Mouse (Mus musculus) spleen, adult 2 months (tissue): ENCODE data around the gene Ppt2. TPM values are rescaled to one million over a fixed set of nuclear protein-coding genes. Genes with fewer than 3 reads are reported as not detected.
A peak's percentile ranks its signal among the peaks of the same experiment; 100 is the strongest.

ENCODE experiments used
- DNase-seq, 2 experiments: peaks; one replicate each; pipeline versions ENCODE4 v3.0.0 to v3.0.0-alpha.2; 2012 to 2021; ENCODE audit warnings: low spot score in 2 of 2, low read depth in 1 of 2
- H3K27ac ChIP-seq: fragments of 200-500 bp; 2 replicates; pipeline ENCODE4 v1.5.1; 2012; ENCODE audit warnings: low read length, inconsistent platforms; ENCODE audit not compliant: insufficient read depth
- H3K27me3 ChIP-seq: fragments of 200-500 bp; 2 replicates; pipeline ENCODE4 v1.6.1; 2012; ENCODE audit warnings: mild to moderate bottlenecking, moderate library complexity, low read length, inconsistent platforms; ENCODE audit not compliant: control insufficient read depth, insufficient read depth
- H3K36me3 ChIP-seq: fragments of 200-500 bp; 2 replicates; pipeline ENCODE4 v1.6.1; 2012; ENCODE audit warnings: mild to moderate bottlenecking, low read length, inconsistent platforms; ENCODE audit not compliant: control insufficient read depth, insufficient read depth
- H3K4me1 ChIP-seq: fragments of 200-500 bp; 2 replicates; pipeline ENCODE4 v1.6.1; 2011; ENCODE audit warnings: inconsistent platforms; ENCODE audit not compliant: control insufficient read depth, insufficient read depth, insufficient read length
- H3K4me3 ChIP-seq: fragments of 200-500 bp; 2 replicates; pipeline ENCODE4 v1.5.1; 2011; ENCODE audit warnings: mild to moderate bottlenecking, inconsistent platforms; ENCODE audit not compliant: insufficient read depth, insufficient read length; ENCODE audit errors: extremely low read depth
- CTCF ChIP-seq: fragments of 200-500 bp; IDR thresholded peaks from 2 replicates; pipeline ENCODE4 v1.5.1; 2011; ENCODE audit warnings: mild to moderate bottlenecking, inconsistent platforms; ENCODE audit not compliant: insufficient read depth, insufficient read length, insufficient replicate concordance; ENCODE audit errors: extremely low read depth
- POLR2A ChIP-seq: fragments of 200-500 bp; IDR thresholded peaks from 2 replicates; pipeline ENCODE4 v1.6.1; 2011; ENCODE audit warnings: low read depth, low read length, inconsistent platforms
- WGBS: fragments of 180-500 bp; shearing (Covaris S2); methylation state at CpG from one replicate; pipeline ENCODE4 v1.1.7; 2018; 5-methylcytosine and 5-hydroxymethylcytosine counted together
- polyA plus RNA-seq: library from polyadenylated mRNA; depleted of rRNA; stranded (reverse); fragments of >200 nt; gene quantifications from 2 replicates; pipeline ENCODE4 v1.2.3, GENCODE M21; 2012

The Ppt2 gene
- polyA plus RNA-seq, 1 experiment = 36.3 TPM

DNA sequence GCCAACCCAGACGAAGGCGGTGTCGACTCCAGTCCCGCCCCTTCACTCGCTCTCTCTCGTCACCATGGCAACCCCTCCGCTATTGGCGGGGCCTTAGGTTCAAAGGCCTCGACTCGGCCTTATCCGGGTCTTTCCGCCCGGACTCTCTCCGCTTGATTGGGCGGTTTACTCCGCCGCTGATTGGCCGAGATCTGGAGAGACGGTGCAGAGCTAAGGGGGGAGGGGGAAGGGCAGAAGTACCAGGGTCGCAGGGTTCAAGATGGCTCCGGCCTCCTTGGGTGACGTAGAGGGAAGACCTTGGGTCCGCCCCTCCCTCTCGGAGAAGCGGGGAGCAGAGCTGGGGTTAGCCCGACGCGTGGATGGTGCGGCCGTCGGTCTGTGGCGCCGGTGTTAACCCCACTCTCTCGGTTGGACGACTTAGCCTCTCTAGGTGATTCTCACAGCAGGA, 24.2 kb downstream of the Ppt2 start, which contains the start of gene Agpat1:
TSS of gene Agpat1 (plus strand) at position 202 of the 448 bp plus-strand sequence.
- H3K27ac ChIP-seq = peak within 1 kb of the TSS; percentile 96
- DNase-seq = peak in 1 of 2 experiments; percentile 98
- under 1% methylated on average over 35 of the region's 35 CpGs for WGBS
- TF ChIP-seq CTCF (no peak), POLR2A (peak; percentile 70)
- H3K36me3 ChIP-seq = peaks cover 7% of the 10 kb centered on the region
- H3K4me1 ChIP-seq = peaks cover 33% of the 10 kb centered on the region; the same call in 1 of the 2 replicates
- H3K4me3 ChIP-seq = peak within 1 kb of the TSS; percentile 90
- no peaks in the 10 kb centered on the region for H3K27me3 ChIP-seq

GRCm38 (mm10) chr17:34603375-34604060, 24.8 kb downstream of the Ppt2 start, which contains the start of gene Rnf5:
Gene Rnf5, minus strand, starts transcription at chr17:34603690.
- peaks cover 30% of the 10 kb centered on the region; the same call in 1 of the 2 replicates for H3K4me1 ChIP-seq
- peak within 1 kb of the TSS; percentile 96 for H3K27ac ChIP-seq
- no peaks in the 10 kb centered on the region for H3K27me3 ChIP-seq
- no peak for TF ChIP-seq POLR2A
- no peak for TF ChIP-seq CTCF
- peak within 1 kb of the TSS; percentile 90 for H3K4me3 ChIP-seq
- H3K36me3 ChIP-seq = peaks cover 7% of the 10 kb centered on the region
- under 1% methylated on average over 30 of the region's 30 CpGs for WGBS
- peak; percentile 98 to 100 for DNase-seq

GRCm38 (mm10) chr17:34601796-34602195, 26.5 kb downstream of the Ppt2 start:
- TF ChIP-seq CTCF (no peak), POLR2A (no peak)
- Histone ChIP-seq H3K27ac (no peak overlapping the region), H3K4me3 (no peak overlapping the region), H3K27me3 (no peaks in the 10 kb centered on the region), H3K4me1 (peaks cover 19% of the 10 kb centered on the region; the same call in 1 of the 2 replicates), H3K36me3 (peaks cover 7% of the 10 kb centered on the region)
- no peak for DNase-seq
- 90% methylated on average over 12 of the region's 12 CpGs for WGBS

- Histone ChIP-seq H3K4me3 (no peak overlapping the region), H3K27ac (no peak overlapping the region), H3K36me3 (peaks cover 21% of the 10 kb centered on the region), H3K4me1 (peaks cover 11% of the 10 kb centered on the region; the same call in 1 of the 2 replicates), H3K27me3 (no peaks in the 10 kb centered on the region)
- 86% methylated on average over 9 of the region's 9 CpGs for WGBS
- no peak for DNase-seq
- TF ChIP-seq CTCF (no peak), POLR2A (no peak)
Measured at GRCm38 (mm10) chr17:34599891-34600290, 28.4 kb downstream of the Ppt2 start.

GRCm38 (mm10) chr17:34597566-34598095, 30.7 kb downstream of the Ppt2 start, which contains the start of gene Ager:
Gene Ager, plus strand, starts transcription at chr17:34597862.
- H3K27me3 ChIP-seq = no peaks in the 10 kb centered on the region
- WGBS = 59% methylated on average over 6 of the region's 6 CpGs
- peak within 1 kb of the TSS; percentile 20; the same call in 1 of the 2 replicates for H3K27ac ChIP-seq
- H3K4me3 ChIP-seq = no peak within 1 kb of the TSS
- H3K4me1 ChIP-seq = peaks cover 8% of the 10 kb centered on the region; the same call in 1 of the 2 replicates
- peaks cover 31% of the 10 kb centered on the region for H3K36me3 ChIP-seq
- DNase-seq = no peak
- TF ChIP-seq CTCF (no peak), POLR2A (no peak)

DNA sequence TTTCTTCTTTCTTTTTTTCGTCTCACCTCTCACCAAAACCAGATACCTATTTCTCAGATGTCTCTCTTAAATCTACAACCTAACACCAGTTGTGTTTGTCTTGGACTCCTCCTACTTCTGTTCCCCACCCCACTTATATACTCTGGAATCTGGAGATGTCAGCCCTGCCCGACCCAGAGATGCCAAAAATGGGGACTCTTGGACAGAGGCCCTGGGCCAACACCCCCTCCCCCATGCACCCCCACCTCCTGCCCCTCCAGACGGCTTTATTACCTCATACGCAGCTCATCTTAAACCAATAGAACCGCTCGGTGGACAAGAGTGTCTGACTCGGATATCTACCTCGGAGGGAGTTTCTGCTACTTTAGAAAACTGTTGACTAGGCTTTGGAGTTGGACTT, 32.2 kb downstream of the Ppt2 start:
- Histone ChIP-seq H3K4me1 (peaks cover 5% of the 10 kb centered on the region; the same call in 1 of the 2 replicates), H3K27ac (no peak overlapping the region)
- no peak for TF ChIP-seq POLR2A
- TF ChIP-seq CTCF = no peak

More for the DNA sequence above, 32.2 kb downstream of the Ppt2 start:
- Histone ChIP-seq H3K27me3 (no peaks in the 10 kb centered on the region), H3K4me3 (no peak overlapping the region), H3K36me3 (peaks cover 30% of the 10 kb centered on the region)
- 89% methylated on average over 8 of the region's 8 CpGs for WGBS
- DNase-seq = no peak
